Mouse (Mus musculus) intestine, postnatal 0 days (tissue): ENCODE measurements around the gene Desi2. TPM values are rescaled to one million over a fixed set of nuclear protein-coding genes. Genes with fewer than 3 reads are reported as not detected.
A peak's percentile ranks its signal among the peaks of the same experiment; 100 is the strongest.
"Not testable (repeated sequence)": the region's sequence is repeated elsewhere in the genome, so short reads cannot be mapped to it uniquely, and the experiment has no call there.

ENCODE experiments used
- ATAC-seq: fragments of 200-750 bp; cut with Nextera tagmentation; 2 replicates; pipeline ENCODE4 v1.8.0; 2017; ENCODE audit warnings: mild to moderate bottlenecking, moderate TSS enrichment, moderate library complexity
- H3K27ac ChIP-seq: fragments of 300-500 bp; sonication (generic); 2 replicates; pipeline ENCODE4 v1.5.1; 2014; ENCODE audit warnings: mild to moderate bottlenecking, low read depth, low read length, moderate library complexity
- H3K27me3 ChIP-seq: fragments of 300-500 bp; sonication (generic); replicated peaks from 2 replicates; pipeline ENCODE4 v1.6.1; 2014; ENCODE audit warnings: low read length, mixed read lengths; ENCODE audit not compliant: control insufficient read depth, insufficient read depth
- H3K36me3 ChIP-seq: fragments of 300-500 bp; sonication (generic); 2 replicates; pipeline ENCODE4 v1.6.1; 2014; ENCODE audit warnings: mild to moderate bottlenecking, moderate library complexity; ENCODE audit not compliant: control insufficient read depth, insufficient read depth
- H3K4me1 ChIP-seq: fragments of 300-500 bp; sonication (generic); replicated peaks from 2 replicates; pipeline ENCODE4 v1.6.1; 2014; ENCODE audit warnings: antibody characterized with exemption, low read length, mixed read lengths; ENCODE audit not compliant: control insufficient read depth, insufficient read depth
- H3K4me2 ChIP-seq: fragments of 300-500 bp; sonication (generic); replicated peaks from 2 replicates; pipeline ENCODE4 v1.6.1; 2014; ENCODE audit warnings: low read depth, mild to moderate bottlenecking, moderate library complexity
- H3K4me3 ChIP-seq: fragments of 300-500 bp; sonication (generic); 2 replicates; pipeline ENCODE4 v1.5.1; 2014; ENCODE audit warnings: low read depth, low read length
- H3K9ac ChIP-seq: fragments of 300-500 bp; sonication (generic); 2 replicates; pipeline ENCODE4 v1.6.1; 2014; ENCODE audit warnings: mild to moderate bottlenecking, low read depth, low read length
- H3K9me3 ChIP-seq: fragments of 300-500 bp; sonication (generic); 2 replicates; pipeline ENCODE4 v1.6.1; 2016; ENCODE audit warnings: mixed run types; ENCODE audit not compliant: control insufficient read depth
- CTCF ChIP-seq: sonication (generic); IDR thresholded peaks from 2 replicates; pipeline ENCODE4 v1.5.1; 2016; ENCODE audit warnings: low read depth, mild to moderate bottlenecking, control low read depth, antibody characterized with exemption, moderate library complexity
- WGBS: fragments of 180-500 bp; shearing (Covaris S2); extraction: QIAGEN DNeasy Blood & Tissue Kit; methylation state at CpG from one replicate; pipeline ENCODE4 v1.1.7; 2014; 5-methylcytosine and 5-hydroxymethylcytosine counted together
- polyA plus RNA-seq: library from polyadenylated mRNA; unstranded; fragments of >200 nt; fragmentation: Nextera tagmentation; extraction: Ambion mirVana; gene quantifications from 2 replicates; pipeline ENCODE4 v1.2.1, GENCODE M21; 2015

Gene Desi2
- polyA plus RNA-seq, result 26.9 and 29.9 TPM in 2 replicates

DNA sequence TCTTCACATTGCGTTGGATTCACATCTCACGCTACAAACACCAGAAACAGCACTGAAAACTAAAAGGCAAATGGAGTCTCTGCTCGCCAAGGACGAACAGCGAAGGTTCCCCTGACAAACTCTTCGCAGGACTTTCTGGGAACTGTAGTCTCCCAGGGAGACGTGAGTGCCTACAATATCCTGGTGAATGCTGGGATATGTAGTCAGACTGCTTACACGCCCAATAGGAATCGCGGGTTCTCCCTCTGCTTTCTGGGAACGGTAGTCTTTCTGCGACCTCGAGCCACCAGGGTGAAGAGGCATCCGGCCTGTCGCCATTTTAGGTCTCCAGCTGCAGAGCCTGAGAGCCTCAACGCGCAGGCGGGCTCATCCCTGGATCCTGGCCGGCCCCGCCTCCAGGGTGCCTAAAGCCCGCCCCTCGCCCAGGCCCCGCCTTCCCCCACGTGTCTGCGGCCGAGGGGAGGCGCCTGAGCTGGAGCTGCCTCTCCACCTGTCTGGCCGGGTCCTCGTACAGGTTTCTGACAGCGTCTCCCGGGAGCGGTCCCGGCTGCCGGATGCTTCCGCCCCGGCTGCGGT, at the start of gene Desi2:
Gene Desi2, plus strand, starts transcription at position 202 of the 576 bp plus-strand sequence.
- peak within 1 kb of the TSS; percentile 73 for H3K27ac ChIP-seq
- H3K9me3 ChIP-seq, H3K4me1 ChIP-seq, H3K27me3 ChIP-seq, H3K36me3 ChIP-seq: not testable (repeated sequence)
- peak; percentile 99 for ATAC-seq
- peak within 1 kb of the TSS; percentile 57 for H3K9ac ChIP-seq
- under 1% methylated on average over 35 of the region's 37 CpGs for WGBS
- H3K4me3 ChIP-seq, result peak within 1 kb of the TSS; percentile 54
- peak within 1 kb of the TSS; percentile 71 for H3K4me2 ChIP-seq

DNA sequence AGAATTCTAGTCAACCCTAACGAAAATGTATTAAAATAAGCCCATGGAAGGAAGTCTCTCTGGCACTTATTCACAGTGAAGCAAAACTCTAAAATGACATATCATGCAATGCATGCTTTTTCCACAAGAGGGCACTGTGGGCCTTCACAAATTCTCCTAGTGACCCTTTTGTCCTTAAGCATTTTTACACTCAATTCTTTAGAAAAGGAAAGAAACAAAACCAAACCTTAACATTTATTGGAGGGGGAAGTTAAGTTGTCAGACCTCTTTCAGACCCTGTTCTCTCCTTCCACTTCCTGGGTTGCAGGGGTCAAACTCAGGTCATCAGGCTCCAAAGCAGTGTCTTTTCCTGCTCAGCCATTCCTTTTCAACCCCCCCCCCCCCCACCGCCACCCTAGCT, 40.7 kb upstream of the Desi2 start:
- peak; percentile 61 for TF ChIP-seq CTCF
- H3K36me3 ChIP-seq, H3K4me1 ChIP-seq, H3K27me3 ChIP-seq, H3K27ac ChIP-seq, H3K4me2 ChIP-seq, H3K9ac ChIP-seq, H3K4me3 ChIP-seq, H3K9me3 ChIP-seq, ATAC-seq: not testable (repeated sequence)
- 30% methylated on average over 2 of the region's 2 CpGs for WGBS

- H3K9me3 ChIP-seq, ATAC-seq, H3K27ac ChIP-seq, H3K27me3 ChIP-seq, H3K4me2 ChIP-seq, H3K4me3 ChIP-seq, H3K9ac ChIP-seq, H3K4me1 ChIP-seq, H3K36me3 ChIP-seq: not testable (repeated sequence)
- 66% methylated on average over 3 of the region's 4 CpGs for WGBS
Measured at GRCm38 (mm10) chr1:178146915-178147314, 40.3 kb upstream of the Desi2 start.

DNA sequence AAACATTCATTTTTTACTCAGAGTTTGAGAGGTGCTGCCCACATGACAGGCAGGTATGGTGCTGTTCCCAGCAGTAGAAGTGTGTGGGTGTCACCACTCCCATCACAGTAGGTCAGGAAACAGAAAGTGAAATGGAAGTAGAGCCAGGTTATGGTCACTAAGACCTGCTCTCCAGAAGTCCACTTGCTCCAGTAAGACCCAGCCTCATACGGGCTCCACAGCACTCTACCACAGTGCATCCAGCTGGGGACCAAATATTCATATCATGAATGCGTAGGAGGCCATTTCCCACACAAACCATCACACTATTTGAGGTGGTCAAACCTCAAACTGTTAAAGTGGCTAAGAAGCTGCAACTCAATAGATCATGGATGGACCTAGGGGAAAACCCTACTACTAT, 5.0 kb upstream of the Desi2 start:
- no peak overlapping the region for H3K4me2 ChIP-seq
- no peak for TF ChIP-seq CTCF
- H3K36me3 ChIP-seq, result no peaks in the 10 kb centered on the region
- H3K9ac ChIP-seq, result no peak overlapping the region
- no peaks in the 10 kb centered on the region for H3K27me3 ChIP-seq
- no peak for ATAC-seq
- H3K4me3 ChIP-seq, result no peak overlapping the region
- 91% methylated on average over 2 of the region's 2 CpGs for WGBS
- H3K9me3 ChIP-seq, result no peaks in the 10 kb centered on the region
- H3K4me1 ChIP-seq, result no peaks in the 10 kb centered on the region
- no peak overlapping the region for H3K27ac ChIP-seq

GRCm38 (mm10) chr1:178185591-178185990, 1.6 kb upstream of the Desi2 start:
- Histone ChIP-seq H3K4me3 (no peak overlapping the region), H3K4me2 (no peak overlapping the region), H3K27ac (no peak overlapping the region), H3K27me3 (no peaks in the 10 kb centered on the region), H3K9me3 (no peaks in the 10 kb centered on the region), H3K9ac (no peak overlapping the region), H3K36me3 (no peaks in the 10 kb centered on the region), H3K4me1 (no peaks in the 10 kb centered on the region)
- no peak for ATAC-seq
- no peak for TF ChIP-seq CTCF

DNA sequence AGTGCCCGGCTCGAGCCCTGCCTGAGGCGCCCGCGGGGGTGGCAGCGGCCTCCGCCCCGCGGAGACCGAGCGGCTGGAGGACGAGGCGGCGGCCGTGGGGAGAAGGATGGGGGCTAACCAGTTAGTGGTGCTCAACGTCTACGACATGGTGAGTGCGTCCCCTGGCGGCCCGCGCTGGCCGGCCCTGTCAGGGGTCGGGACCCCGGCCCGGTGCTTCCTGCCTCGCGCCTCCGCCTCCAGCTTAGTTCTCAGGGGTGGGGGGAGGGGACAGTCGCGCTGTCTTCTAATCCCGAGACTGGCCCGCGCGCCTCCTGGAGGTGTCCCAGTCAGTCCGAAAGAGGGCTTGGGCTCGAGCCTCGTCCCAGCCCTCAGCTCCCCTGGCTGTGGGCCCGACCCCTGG, 593 bp downstream of the Desi2 start:
- H3K27ac ChIP-seq, result peak overlapping the region; percentile 73; the same call in 1 of the 2 replicates
- not testable (repeated sequence) for H3K4me1 ChIP-seq, H3K36me3 ChIP-seq, H3K9me3 ChIP-seq, H3K27me3 ChIP-seq
- TF ChIP-seq CTCF, result peak; percentile 56
- H3K4me2 ChIP-seq, result peak overlapping the region; percentile 66
- peak; percentile 43 for ATAC-seq
- peak overlapping the region; percentile 57 for H3K9ac ChIP-seq
- H3K4me3 ChIP-seq, result peak overlapping the region; percentile 54
- under 1% methylated on average over 23 of the region's 38 CpGs for WGBS

DNA sequence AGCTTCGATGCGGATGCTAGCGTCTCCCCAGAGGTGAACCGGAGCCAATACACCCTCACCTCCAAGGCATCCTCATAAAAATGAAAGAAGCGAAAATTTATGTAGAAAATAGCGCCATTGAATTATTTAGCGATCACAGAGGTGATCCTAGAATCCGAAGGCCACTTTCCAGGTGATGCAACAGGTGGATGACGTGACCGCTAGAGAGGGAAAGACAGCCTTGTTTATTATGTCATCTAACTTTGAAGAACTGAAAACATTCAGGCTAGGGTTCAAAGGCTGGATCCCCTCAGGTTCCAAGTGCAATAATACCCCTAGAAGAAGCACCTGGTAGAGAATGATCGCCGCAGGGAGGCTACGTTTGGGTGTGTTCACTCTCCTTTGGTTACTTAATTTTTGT, 1.2 kb downstream of the Desi2 start:
- WGBS, result 3% methylated on average over 13 of the region's 13 CpGs
- Histone ChIP-seq H3K4me3 (peak overlapping the region; percentile 34), H3K36me3 (no peaks in the 10 kb centered on the region), H3K27ac (no peak overlapping the region), H3K9me3 (no peaks in the 10 kb centered on the region), H3K4me1 (no peaks in the 10 kb centered on the region), H3K9ac (peak overlapping the region; percentile 42), H3K4me2 (peak overlapping the region; percentile 71), H3K27me3 (no peaks in the 10 kb centered on the region)
- no peak for ATAC-seq
- no peak for TF ChIP-seq CTCF
